Mouse (Mus musculus) liver, adult 2 months (tissue): Measurements from ENCODE around the gene Pla2g2e.

Experiments
- CTCF ChIP-seq: fragments of 200-500 bp; IDR thresholded peaks from 2 replicates; pipeline ENCODE4 v1.5.1; 2011; ENCODE audit warnings: low read depth, low read length, control low read depth
- POLR2A ChIP-seq: fragments of 200-500 bp; IDR thresholded peaks from 2 replicates; pipeline ENCODE4 v1.6.1; 2011; ENCODE audit warnings: low read length, control low read depth; ENCODE audit not compliant: insufficient read depth; ENCODE audit errors: extremely low read depth

DNA sequence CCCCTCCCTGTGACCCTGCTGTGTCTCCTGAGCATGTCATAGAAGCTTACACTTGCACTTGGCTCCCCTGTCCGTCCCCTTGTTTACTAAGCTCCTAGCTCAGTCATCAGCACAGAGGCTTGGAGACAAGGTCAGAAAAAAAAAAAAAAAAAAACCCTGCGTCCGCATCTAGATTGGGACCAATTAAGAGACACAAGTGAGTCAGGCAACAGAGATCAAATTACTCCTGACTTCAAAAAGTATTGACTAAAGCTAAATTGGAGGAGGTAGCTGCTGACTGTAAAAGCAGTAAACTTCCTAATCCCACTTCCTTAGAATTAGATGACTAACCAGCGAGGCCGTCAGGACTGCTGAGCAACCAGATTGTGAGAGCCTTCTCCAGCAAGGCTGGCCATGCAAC lies 12.7 kb upstream of the Pla2g2e start:
- TF ChIP-seq POLR2A (no peak), CTCF (no peak)
